Mouse (Mus musculus): Measurements from ENCODE around the gene Ehd1.
"Not testable (repeated sequence)": the region's sequence is repeated elsewhere in the genome, so short reads cannot be mapped to it uniquely, and the experiment has no call there.

Ehd1 gene

GRCm38 (mm10) chr19:6279481-6280144 lies 3.1 kb downstream of the Ehd1 start:
- no peak for DNase-seq (ENCODE audit: low read depth, low spot score)

DNA sequence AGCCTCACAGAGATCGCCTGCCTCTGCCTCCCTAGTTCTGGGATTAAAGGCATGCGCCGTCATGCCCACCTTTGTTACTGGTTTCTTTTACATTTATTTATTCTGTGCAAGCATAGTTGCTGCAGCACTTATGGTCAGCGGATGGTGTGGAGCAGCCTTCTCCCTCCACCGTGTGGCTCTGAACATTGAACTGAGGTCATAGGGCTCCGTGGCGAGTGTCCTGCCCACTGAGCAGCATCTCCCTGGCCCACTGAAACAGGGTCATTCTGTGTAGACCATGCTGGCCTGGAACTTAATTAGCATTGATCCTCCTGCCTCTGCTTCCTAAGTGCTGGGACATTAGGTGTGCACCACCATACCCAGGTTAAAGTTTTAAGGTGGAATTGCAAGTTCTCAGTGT lies 4.0 kb downstream of the Ehd1 start:
- DNase-seq (ENCODE audit: low read depth, low spot score) = no peak

- no peak for DNase-seq (ENCODE audit: low read depth, low spot score)
These were observed 4.8 kb downstream of the Ehd1 start for GRCm38 (mm10) chr19:6281122-6282020.

DNA sequence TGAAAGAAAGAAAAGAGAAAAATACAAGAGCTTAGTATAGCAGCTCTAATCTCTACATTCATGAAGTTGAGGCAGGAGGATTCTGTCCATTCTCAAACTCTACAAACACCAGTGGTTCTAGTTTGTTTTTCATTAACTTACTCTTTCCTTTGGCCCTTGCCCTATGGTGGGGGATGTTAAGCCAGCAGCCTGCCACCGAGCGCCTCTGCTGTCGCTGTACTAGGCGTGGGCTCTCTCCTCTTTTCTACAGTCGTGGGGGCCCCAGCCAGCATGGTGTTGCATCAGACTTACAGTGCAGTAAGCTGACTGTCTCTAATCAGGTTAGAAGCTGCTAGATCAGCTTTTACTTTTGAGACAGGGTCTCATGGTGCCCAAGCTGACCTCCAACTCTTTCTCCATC lies 6.5 kb downstream of the Ehd1 start:
- DNase-seq (ENCODE audit: low read depth, low spot score) = no peak

- DNase-seq (ENCODE audit: low read depth, low spot score) = no peak
These were observed 8.0 kb downstream of the Ehd1 start for GRCm38 (mm10) chr19:6284502-6284901.

GRCm38 (mm10) chr19:6285226-6285625 lies 8.7 kb downstream of the Ehd1 start:
- DNase-seq (ENCODE audit: low read depth, low spot score) = no peak

DNA sequence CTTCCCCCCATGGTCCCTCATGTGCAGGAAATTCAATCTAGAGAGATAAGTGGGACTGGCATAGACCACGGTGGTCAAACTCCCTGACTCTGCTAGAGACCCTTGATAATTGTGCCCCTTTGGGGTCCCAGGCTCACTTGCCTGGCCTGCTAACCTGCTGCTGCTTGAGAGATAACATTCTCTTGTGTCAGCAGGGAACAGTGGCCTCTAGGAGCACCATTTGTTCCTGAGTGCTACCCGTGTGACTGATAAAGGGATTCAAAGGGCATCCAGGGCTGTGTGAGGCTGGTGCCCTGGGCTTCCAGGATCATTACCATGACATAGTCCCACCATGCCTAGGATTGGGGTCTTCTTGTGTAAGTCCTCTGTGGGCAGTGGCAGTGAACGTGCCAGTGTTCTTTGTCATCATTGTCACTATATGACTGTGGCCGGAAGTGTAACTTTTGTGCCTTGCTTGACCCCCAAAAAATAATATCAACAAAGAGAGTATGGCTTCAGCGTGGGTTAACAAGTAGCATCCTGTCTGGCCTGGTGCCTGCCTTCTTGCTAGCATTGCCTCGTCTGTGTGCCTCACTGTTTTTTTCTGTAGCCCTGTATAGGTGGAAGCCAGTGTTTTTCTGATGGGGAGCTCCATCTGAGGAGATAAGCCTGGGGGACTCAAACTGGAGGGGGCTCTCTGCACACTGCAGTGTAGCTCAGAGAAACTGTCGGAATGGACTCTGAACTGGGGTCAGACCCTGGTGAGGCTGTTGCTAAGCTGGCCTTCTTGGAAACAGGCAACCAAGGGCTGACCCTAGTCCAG lies 9.3 kb downstream of the Ehd1 start:
- DNase-seq (ENCODE audit: low read depth, low spot score) = no peak

DNA sequence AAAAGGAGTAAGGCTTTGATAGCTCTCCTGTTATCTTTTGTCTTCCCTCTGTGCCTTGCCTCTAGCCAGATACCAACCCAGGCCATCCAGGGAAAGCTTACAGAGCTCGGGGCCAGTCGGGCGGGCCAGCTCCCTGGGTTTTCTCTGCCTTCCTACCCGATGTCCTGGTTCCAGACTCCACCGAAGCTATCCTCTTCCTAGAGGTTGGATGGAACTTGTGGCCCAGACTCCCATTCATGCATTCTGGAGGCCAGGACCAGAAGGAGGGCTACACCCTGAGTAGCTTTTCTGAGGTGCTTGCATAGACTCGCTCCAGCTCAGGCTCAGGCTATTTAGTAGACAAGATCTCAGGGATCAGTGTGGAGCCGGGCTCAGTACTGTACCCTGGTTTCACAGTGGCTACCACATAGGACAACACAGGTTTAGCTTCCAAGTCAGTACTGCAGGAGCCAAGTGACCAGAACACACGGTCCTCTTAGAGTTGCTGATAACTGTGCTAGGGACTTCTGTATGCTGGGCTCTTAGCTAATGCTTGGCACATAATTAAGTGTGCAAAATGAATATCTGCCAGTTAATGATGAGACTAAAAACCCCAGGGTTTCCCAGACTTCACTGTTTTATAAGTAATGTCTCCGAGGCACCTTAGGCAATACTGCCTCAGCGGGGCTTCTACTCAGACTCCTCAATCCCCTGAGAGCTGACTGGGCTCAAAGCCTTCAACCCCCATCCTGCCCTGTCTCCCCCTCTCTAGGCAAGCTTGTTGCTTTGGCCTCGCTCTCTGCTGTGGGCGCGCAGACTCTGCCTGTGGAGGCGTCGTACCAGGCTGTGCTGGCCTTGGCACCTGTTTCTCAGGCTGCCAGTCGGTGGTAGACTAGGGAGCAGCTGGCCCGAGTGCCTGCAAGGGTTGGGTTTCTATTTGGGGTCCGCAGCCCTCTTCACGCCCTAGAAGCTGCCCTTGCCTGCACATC lies 10.2 kb downstream of the Ehd1 start:
- no peak for DNase-seq (ENCODE audit: low read depth, low spot score)

DNA sequence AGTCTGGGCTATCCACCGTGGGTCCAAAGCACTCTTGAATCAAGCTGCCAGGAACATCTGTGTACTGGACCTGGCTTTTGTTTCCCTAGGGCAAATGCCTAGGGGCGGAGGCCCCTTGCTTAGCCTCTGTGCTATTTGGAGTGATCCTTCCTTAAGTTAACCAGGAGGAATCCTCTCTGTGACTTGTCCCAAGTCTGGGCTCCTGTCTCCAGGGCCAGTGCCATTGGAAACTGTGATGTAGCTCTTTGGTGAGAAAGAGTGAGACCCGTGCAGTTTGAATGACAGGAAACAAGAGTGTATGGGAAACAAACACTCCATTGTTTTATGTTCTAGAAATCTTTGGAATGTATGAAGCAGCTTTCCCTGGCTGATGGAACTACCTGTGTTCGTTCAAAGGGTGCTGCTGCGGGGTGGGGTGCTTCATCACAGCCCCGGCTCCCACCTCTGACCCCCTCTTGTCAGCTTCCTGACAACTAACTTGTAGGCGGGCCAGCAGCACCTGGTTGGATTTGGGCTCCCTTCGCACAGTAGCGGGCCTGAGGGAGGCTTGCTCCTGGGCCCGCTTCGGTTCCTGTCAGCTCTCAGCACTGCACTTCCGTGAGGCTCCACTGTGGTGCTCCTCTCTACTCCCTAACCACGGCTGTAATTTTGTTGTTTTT lies 11.8 kb downstream of the Ehd1 start:
- DNase-seq (ENCODE audit: low read depth, low spot score) = no peak

- no peak for DNase-seq (ENCODE audit: low read depth, low spot score)
These were observed 13.2 kb downstream of the Ehd1 start for GRCm38 (mm10) chr19:6289696-6290238.

DNA sequence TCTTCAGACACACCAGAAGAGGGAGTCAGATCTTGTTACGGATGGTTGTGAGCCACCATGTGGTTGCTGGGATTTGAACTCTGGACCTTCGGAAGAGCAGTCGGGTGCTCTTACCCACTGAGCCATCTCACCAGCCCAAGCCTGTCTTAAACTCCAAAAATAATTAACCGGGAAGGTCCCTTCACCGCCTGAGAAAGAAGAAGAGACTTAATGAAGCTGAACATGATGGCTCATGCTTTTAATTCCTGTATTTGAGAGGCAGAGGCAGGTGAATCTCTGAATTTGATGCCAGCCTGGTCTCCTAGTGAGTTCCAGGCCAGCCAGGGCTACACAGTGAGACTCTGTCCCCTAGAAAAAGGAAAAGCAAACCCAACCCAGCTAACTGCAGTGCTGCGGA lies 14.2 kb downstream of the Ehd1 start:
- DNase-seq (ENCODE audit: low read depth, low spot score) = not testable (repeated sequence)

GRCm38 (mm10) chr19:6291117-6291781 lies 14.7 kb downstream of the Ehd1 start:
- DNase-seq (ENCODE audit: low read depth, low spot score) = no peak

DNA sequence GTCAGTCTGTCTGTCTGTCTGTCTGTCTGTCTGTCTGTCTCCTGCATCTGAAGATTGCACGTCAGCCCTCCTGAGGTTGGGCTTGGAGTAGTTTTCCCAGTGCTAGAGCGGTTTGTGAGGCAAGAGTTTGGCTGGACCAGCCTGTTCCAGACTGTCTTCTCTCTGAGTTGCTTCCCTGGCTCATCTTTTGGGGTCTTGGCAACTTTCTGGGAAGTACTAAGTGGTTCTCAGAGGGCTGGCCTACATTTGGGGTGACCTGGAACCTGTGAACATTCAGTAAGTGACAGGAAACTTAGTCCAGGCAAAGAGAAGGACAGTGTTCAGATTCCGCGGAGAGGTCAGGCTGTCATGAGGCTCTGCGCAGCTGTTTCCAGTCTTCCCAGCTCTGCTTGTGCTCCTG lies 15.7 kb downstream of the Ehd1 start:
- DNase-seq (ENCODE audit: low read depth, low spot score) = no peak

- DNase-seq (ENCODE audit: low read depth, low spot score) = no peak
These were observed 17.8 kb downstream of the Ehd1 start for GRCm38 (mm10) chr19:6294301-6294700.

DNA sequence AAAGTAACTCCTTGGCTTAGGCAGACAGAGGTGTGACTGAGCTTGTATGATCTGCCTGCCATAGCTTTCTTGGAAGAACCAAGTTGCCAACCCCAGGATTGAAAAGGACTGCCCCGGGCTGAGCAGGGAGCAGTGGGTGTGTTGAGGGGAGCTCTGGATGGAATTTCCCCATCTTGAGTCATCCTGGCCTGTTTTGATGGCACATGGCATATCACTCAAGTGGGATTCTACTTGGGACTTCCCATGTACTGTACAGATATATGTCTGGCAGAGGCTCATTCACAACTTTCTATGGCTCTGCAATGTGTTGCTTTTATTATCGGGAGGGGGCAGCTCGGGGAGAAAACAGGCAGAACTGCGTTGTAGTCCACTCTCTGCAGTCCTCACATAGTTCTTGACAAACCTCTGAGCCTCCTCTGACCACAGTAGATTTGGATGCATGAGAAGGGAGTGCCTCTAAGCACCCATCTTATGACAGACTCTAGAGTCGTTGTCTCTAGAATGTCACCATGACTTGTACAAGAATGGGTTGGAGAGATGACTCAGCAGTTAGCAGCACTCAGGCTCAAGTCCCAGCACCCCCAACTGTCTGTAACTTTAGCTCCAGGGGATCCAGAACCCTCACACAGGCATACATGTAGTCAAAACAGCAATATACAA lies 20.2 kb downstream of the Ehd1 start:
- no peak for DNase-seq (ENCODE audit: low read depth, low spot score)

- no peak for DNase-seq (ENCODE audit: low read depth, low spot score)
These were observed 21.1 kb downstream of the Ehd1 start for GRCm38 (mm10) chr19:6297641-6298040.

DNA sequence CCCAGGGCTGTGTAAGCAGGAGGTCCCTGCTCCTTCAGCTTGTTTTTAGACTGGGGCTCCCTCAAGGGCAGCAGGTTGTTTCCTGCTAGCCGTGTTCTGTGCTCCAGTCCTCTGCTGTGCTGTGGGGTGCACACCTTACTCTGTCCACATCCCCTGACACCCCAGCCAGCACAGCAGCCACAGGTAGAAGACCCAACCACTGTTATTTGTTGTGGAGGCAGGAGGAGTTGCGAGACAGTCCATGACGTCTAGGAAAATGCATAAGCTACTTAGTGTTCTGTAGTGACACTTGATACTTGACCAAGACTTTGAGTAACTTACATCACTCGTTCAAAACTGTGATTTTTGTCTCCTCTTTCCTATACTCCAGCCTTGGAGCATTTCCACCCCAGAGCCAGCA lies 22.5 kb downstream of the Ehd1 start:
- DNase-seq (ENCODE audit: low read depth, low spot score) = no peak

- DNase-seq (ENCODE audit: low read depth, low spot score) = no peak
These were observed 23.1 kb downstream of the Ehd1 start for GRCm38 (mm10) chr19:6299450-6300267.
